Mouse (Mus musculus) kidney, adult 10 weeks (tissue): ENCODE results near the gene D830030K20Rik. TPM values are rescaled to one million over a fixed set of nuclear protein-coding genes. Genes with fewer than 3 reads are reported as not detected.

ENCODE experiments used
- polyA plus RNA-seq: library from polyadenylated mRNA; stranded (reverse); fragments of 350-450 nt; fragmentation: Illumina TruSeq; extraction: RNeasy Lipid Tissue Mini Kit (QIAGEN cat#74804); gene quantifications from one replicate; pipeline ENCODE4 v1.2.3, GENCODE M21; 2014; ENCODE audit warnings: low read depth, low replicate concordance

D830030K20Rik gene
- 0.49 TPM for polyA plus RNA-seq

GRCm38 (mm10) chr14:3208272-3209152 lies at the start of gene D830030K20Rik:
D830030K20Rik (plus strand) TSS chr14:3208488.

GRCm38 (mm10) chr14:3187955-3188354 lies 20.3 kb upstream of the D830030K20Rik start, which contains the start of gene Gm5795:
Gm5795 (plus strand) TSS chr14:3188255.

Other genes with a start within 250 kb of the D830030K20Rik start
- not detected for gene Gm2888, start 178.5 kb upstream of the D830030K20Rik start, polyA plus RNA-seq
- not detected for gene Gm2897, start 159.2 kb upstream of the D830030K20Rik start, polyA plus RNA-seq
- gene Gm10340, start 74.5 kb upstream of the D830030K20Rik start, polyA plus RNA-seq, result not detected
- gene Gm5795, start 20.2 kb upstream of the D830030K20Rik start, polyA plus RNA-seq, result not detected
- not detected for gene Gm2956, start 124.1 kb downstream of the D830030K20Rik start, polyA plus RNA-seq
- gene Gm10413, start 186.6 kb downstream of the D830030K20Rik start, polyA plus RNA-seq, result not detected
- not detected for gene Gm10409, start 204.1 kb downstream of the D830030K20Rik start, polyA plus RNA-seq
- not detected for gene Gm3005, start 219.6 kb downstream of the D830030K20Rik start, polyA plus RNA-seq
- not detected for gene Gm10408, start 240.9 kb downstream of the D830030K20Rik start, polyA plus RNA-seq